Mouse (Mus musculus): ENCODE results near the gene Wrb.

Gene Wrb

GRCm38 (mm10) chr16:96187619-96188018 lies 42.4 kb downstream of the Wrb start:
- no peaks in the 10 kb centered on the region for H3K9me3 ChIP-seq (ENCODE audit: low read length)
- peaks cover 15% of the 10 kb centered on the region for H3K4me1 ChIP-seq (replicated peaks; ENCODE audit: low read depth, low read length)
- TF ChIP-seq NANOG (IDR thresholded peaks at IDR 0.05; ENCODE audit: borderline replicate concordance, low read length) (no peak), POU5F1 (IDR thresholded peaks at IDR 0.05; ENCODE audit: borderline replicate concordance, low read length) (no peak), CTCF (conservative IDR thresholded peaks at IDR 0.05; ENCODE audit: low read length) (no peak)
- no peak overlapping the region for H3K4me3 ChIP-seq (replicated peaks; ENCODE audit: low read length)
- H3K27me3 ChIP-seq (ENCODE audit: insufficient read depth, low read length): peaks cover 21% of the 10 kb centered on the region
- no peaks in the 10 kb centered on the region for H3K36me3 ChIP-seq (ENCODE audit: insufficient read depth, low read length)

GRCm38 (mm10) chr16:96191531-96192506 lies 46.6 kb downstream of the Wrb start, which contains the start of gene Lca5l:
Gene Lca5l, minus strand, starts transcription at chr16:96192271.
- H3K36me3 ChIP-seq (ENCODE audit: insufficient read depth, low read length): no peaks in the 10 kb centered on the region
- H3K27me3 ChIP-seq (ENCODE audit: insufficient read depth, low read length): peaks cover 16% of the 10 kb centered on the region
- H3K4me1 ChIP-seq (replicated peaks; ENCODE audit: low read depth, low read length): peaks cover 17% of the 10 kb centered on the region
- peaks cover 11% of the 10 kb centered on the region; the same call in 1 of the 2 replicates for H3K9me3 ChIP-seq (ENCODE audit: low read length)
- TF ChIP-seq POU5F1 (IDR thresholded peaks at IDR 0.05; ENCODE audit: borderline replicate concordance, low read length) (no peak), CTCF (conservative IDR thresholded peaks at IDR 0.05; ENCODE audit: low read length) (no peak), NANOG (IDR thresholded peaks at IDR 0.05; ENCODE audit: borderline replicate concordance, low read length) (no peak)
- peak within 1 kb of the TSS; percentile 96 for H3K4me3 ChIP-seq (replicated peaks; ENCODE audit: low read length)

- H3K27me3 ChIP-seq (ENCODE audit: insufficient read depth, low read length): peaks cover 14% of the 10 kb centered on the region
- H3K9me3 ChIP-seq (ENCODE audit: low read length): peaks cover 7% of the 10 kb centered on the region; the same call in 1 of the 2 replicates
- no peaks in the 10 kb centered on the region for H3K36me3 ChIP-seq (ENCODE audit: insufficient read depth, low read length)
- TF ChIP-seq CTCF (conservative IDR thresholded peaks at IDR 0.05; ENCODE audit: low read length) (no peak), POU5F1 (IDR thresholded peaks at IDR 0.05; ENCODE audit: borderline replicate concordance, low read length) (no peak), NANOG (IDR thresholded peaks at IDR 0.05; ENCODE audit: borderline replicate concordance, low read length) (no peak)
- peak within 1 kb of the TSS; percentile 73 for H3K4me3 ChIP-seq (replicated peaks; ENCODE audit: low read length)
- H3K4me1 ChIP-seq (replicated peaks; ENCODE audit: low read depth, low read length): peaks cover 16% of the 10 kb centered on the region
Measured at GRCm38 (mm10) chr16:96199913-96200701, 54.9 kb downstream of the Wrb start, which contains the start of gene Sh3bgr. Gene Sh3bgr, plus strand, starts transcription at chr16:96200450.

- Histone ChIP-seq H3K27me3 (ENCODE audit: insufficient read depth, low read length) (peaks cover 14% of the 10 kb centered on the region), H3K9me3 (ENCODE audit: low read length) (peaks cover 1% of the 10 kb centered on the region; the same call in 1 of the 2 replicates), H3K36me3 (ENCODE audit: insufficient read depth, low read length) (no peaks in the 10 kb centered on the region), H3K4me1 (replicated peaks; ENCODE audit: low read depth, low read length) (peaks cover 16% of the 10 kb centered on the region), H3K4me3 (replicated peaks; ENCODE audit: low read length) (peak overlapping the region; percentile 73)
- TF ChIP-seq CTCF (conservative IDR thresholded peaks at IDR 0.05; ENCODE audit: low read length): no peak
- no peak for TF ChIP-seq NANOG (IDR thresholded peaks at IDR 0.05; ENCODE audit: borderline replicate concordance, low read length)
- no peak for TF ChIP-seq POU5F1 (IDR thresholded peaks at IDR 0.05; ENCODE audit: borderline replicate concordance, low read length)
Measured at GRCm38 (mm10) chr16:96200702-96201028, 55.5 kb downstream of the Wrb start.

GRCm38 (mm10) chr16:96201485-96202232 lies 56.5 kb downstream of the Wrb start:
- no peaks in the 10 kb centered on the region for H3K9me3 ChIP-seq (ENCODE audit: low read length)
- no peak overlapping the region for H3K4me3 ChIP-seq (replicated peaks; ENCODE audit: low read length)
- TF ChIP-seq POU5F1 (IDR thresholded peaks at IDR 0.05; ENCODE audit: borderline replicate concordance, low read length) (no peak), NANOG (IDR thresholded peaks at IDR 0.05; ENCODE audit: borderline replicate concordance, low read length) (no peak), CTCF (conservative IDR thresholded peaks at IDR 0.05; ENCODE audit: low read length) (no peak)
- peaks cover 14% of the 10 kb centered on the region for H3K27me3 ChIP-seq (ENCODE audit: insufficient read depth, low read length)
- H3K36me3 ChIP-seq (ENCODE audit: insufficient read depth, low read length): no peaks in the 10 kb centered on the region
- H3K4me1 ChIP-seq (replicated peaks; ENCODE audit: low read depth, low read length): peaks cover 16% of the 10 kb centered on the region

All from E14TG2a.4 (cell line).